Mouse (Mus musculus) 3134 (cell line): Measurements from ENCODE around the gene Iba57.

Experiments used
- DNase-seq: peaks from one replicate; pipeline ENCODE4 v3.0.0-alpha.2; 2011; ENCODE audit warnings: low spot score; ENCODE audit not compliant: insufficient read length; ENCODE audit errors: extremely low read depth

Gene Iba57

GRCm38 (mm10) chr11:59176475-59176874, 12.9 kb upstream of the Iba57 start:
- DNase-seq: no peak

DNA sequence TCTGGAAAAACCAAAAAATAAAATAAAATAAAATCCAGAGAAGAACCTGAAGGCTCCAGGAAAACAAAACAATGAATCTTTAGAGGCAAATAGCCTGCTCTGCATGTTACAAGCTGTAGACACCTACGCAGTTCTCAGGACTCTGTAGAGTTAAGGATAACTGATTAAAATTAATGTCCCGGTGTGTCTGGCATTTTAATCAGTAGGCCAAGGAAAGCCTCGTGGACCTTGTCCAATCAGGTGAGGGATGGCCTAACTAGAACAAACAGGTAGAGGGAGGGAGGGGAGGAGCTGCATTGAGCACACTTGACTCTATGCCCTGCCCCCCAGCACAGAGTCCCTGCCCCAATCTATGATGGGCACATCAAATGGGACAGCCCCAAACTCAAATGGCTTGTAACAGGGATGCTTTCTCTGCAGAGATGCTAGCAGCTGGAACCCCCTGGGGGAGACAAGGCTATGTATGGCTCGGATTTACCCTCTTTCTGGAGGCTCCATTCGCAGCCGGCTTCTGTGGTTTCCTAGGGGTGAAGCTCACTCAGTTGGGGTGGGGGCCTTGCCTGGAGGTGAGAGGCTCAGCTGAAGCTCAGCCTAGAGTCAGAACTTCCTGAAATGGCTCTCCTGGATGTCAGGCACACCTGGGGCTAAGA, 10.8 kb upstream of the Iba57 start:
- no peak for DNase-seq

DNA sequence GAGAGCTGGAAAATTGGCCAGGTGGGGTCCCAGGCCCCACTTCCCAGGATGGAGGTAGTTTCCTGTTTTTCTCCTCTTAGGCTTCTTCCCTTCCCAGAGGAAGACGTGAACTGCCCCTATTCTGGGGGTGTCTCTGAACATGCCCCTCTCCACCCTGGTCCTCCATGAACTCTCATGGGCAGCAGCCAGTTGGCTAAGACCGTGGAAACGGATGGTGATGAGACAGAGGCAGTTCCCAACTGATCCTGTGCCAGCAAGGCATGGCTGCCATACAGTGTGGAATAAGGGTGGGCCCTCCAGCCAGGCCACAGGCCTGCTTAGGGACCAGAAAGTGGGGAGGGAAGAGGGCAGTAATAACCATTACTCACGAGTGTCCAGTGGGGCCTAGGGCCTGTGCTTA, 7.0 kb upstream of the Iba57 start:
- DNase-seq: no peak

- DNase-seq: no peak
These were observed 6.3 kb upstream of the Iba57 start for GRCm38 (mm10) chr11:59169807-59170206.

- DNase-seq: no peak
These were observed 2.2 kb upstream of the Iba57 start for GRCm38 (mm10) chr11:59165616-59166241.

DNA sequence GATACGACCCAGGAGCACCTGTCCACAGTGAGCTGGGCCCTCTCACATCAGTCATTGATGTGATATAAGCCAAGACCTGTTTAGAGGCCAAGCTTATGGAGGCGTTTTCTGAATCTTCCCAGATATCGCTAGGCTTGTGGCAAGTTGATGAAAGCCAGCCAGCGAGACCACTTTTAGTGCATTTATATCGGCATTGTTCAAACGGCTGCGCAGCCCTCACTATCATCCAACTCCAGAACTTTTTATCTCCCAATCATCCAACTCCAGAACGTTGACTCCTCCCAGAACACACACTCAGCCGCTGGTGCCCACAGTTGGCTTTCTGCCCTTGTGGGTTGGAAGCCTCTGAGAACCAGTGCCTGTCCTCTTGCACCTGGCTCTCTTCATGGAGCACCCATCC, 845 bp upstream of the Iba57 start:
- DNase-seq: no peak

- DNase-seq: no peak
These were observed 890 bp downstream of the Iba57 start for GRCm38 (mm10) chr11:59162443-59163254.

- no peak for DNase-seq
These were observed 2.1 kb downstream of the Iba57 start for GRCm38 (mm10) chr11:59161398-59161797.

DNA sequence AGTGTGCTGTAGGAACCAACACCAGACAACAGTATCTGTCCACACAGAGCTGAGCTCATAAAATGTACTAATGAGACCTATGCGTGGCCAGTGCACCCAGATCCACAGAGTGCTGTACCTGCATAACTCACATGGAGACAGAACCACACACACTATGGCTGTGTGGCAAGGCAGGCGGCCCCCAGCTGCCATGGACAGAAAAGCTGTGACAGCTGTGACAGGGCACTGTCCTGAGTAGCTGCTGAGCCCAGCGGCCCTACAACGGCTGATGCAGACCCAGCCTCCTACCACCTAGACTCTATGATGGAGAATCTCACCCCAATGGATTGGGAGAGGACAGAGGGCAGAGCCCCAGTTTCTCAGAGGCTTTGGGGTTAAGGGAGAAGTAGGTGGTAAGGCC, 4.0 kb downstream of the Iba57 start:
- no peak for DNase-seq

DNA sequence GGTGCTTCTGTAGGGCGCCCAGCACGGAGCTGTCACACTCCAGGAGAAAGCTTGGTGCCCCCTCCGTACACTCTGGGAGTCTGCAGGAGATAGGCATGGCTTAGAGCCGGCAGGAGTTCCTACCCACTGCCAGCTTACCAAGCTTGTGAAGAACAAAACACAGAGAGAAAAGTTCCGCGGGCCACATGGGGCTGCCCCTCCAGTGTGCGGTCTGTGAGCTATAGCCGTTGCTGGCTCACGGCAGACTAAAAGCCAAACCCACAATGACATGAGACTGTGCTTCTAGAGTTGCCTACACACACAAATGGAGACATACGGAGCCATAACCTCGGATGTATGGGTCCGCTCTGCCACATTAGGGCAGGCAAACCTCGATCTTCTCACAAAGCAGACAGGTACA, 4.4 kb downstream of the Iba57 start:
- no peak for DNase-seq

- no peak for DNase-seq
These were observed 7.6 kb downstream of the Iba57 start for GRCm38 (mm10) chr11:59155900-59156299.

DNA sequence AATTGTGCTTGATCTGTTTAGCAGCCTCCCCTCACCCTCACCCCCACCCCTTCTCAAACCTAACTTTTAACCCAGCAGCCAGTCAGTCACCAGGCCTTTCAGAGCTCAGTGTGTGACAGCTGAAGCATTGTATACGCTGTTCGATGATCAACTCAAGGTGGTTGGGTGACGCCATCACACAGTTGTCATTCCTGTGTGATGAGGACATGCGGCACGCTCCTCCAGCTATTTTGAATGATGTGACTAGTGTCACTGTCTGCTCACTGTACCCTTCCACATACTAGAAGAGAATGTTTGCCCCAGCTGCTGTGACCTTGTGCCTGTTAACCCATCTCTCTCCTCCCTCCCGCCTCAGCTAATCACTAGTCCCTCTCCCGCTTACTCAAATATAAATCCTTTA, 9.3 kb downstream of the Iba57 start:
- DNase-seq: no peak

DNA sequence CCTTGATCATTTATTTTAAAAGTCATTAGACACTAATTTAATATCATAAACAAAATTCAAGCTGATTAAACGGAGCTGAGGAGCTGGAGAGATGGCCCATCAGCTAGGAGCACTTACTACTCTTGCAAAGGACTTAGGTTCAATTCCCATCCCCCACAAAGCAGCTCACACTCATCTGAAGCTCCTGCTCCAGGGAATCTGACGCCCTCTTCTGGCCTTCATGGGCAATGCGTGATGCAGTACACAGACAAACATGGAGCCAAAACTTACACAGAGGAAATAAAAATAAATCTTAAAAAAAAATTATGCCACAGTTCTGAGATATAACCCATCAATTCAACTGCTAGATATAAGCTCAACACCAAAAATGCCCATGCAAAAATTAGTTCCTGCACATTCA, 11.8 kb downstream of the Iba57 start:
- no peak for DNase-seq

DNA sequence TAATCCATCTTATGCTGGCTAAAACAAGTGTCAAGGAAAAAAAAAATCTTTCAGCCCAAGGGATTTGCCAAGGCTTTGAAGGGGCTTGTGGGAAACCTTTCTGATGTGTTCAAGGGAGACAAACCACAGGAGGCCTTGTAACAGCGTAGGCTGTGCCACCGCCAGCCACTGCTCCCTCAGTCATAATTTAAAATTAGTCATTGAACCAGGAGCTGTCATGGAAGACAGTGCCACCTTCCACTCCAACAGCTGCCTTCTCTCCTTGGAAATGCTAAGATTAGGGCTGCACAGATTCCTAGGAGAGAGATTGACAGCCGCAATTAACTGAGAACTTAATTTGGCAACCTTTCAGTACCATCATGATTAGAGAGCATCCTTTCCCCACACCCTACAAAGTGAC, 14.2 kb downstream of the Iba57 start:
- DNase-seq: no peak

GRCm38 (mm10) chr11:59142962-59143361, 20.6 kb downstream of the Iba57 start:
- no peak for DNase-seq

GRCm38 (mm10) chr11:59141772-59142370, 21.7 kb downstream of the Iba57 start:
- no peak for DNase-seq

DNA sequence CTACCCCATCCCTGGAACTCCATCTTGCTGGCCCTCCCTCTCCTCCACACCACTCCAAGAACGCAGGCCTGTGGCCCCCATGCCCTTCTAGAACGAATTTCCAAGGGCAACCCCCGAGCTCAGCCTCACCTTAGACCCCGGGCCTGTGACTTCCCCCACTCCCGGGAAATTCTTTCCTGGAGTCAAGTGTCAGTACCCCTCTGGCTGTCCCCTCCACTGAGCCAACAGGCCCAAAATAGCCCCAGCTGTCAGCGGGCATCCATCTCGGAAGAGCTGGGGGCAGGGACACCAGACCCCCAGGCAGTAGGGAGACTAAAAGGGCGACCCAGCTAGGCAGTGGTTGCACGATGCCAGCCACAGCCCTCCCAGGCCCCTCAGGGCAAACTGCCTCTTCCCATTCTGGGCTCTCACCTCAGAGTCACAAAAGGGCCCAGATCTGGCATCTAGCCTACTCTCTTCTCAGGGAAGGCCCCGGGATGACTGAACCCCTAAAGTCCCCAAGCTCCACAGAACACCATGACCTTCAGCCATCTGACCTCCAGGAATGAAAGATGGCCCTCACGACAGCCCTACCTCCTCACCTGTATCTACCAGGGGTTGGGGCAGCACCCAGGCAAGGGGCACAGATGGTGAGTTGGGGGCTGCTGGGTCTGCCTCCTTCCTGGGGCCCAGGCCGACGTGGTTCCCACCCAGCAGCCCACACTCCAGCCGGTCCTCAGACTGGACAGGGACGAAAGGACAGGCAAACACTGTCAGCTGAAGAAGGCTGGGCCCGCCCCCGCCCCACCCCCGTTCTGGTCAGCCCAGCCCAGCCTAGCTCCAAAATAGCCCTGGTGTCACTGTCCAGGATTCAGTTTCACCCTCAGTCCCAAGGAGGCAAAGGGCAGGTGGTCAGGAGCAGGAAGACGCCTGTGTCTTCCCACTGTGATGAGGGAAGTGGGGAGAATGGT, 24.7 kb downstream of the Iba57 start:
- no peak for DNase-seq

DNA sequence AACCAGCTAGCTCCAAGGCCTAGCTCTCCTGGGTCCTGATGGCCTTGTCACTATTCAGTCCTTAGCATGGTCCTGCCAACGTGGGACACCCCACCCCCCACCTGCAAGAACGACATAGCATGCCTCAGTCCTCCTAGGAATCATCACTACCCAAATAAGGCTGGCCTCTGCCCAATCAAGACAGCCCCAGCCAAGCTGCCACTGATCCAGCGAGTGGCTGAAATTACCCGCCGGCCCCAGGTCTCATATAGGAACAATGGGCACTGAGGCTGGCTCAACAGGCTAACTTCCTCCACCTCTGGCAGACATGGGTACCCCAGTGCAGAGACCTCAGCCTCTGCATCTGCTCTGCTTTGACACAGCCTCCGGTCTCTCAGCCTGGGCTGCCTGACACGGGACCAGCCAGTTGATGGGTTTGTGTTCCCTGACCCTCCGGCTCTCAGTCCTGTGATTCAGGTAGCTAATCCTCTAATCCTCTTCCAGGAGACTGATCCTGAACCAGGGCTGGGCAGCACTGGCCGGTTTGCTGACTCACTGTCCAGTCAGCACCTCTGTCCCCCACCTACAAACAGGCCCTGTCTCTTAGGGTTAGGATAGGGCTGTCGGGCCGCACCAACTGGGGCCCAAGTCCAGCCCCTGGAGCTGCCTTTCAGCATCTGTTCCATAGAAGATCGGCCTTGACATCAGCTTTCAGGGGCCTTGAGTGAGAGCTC, 26.4 kb downstream of the Iba57 start:
- no peak for DNase-seq

GRCm38 (mm10) chr11:59135904-59136452, 27.6 kb downstream of the Iba57 start, which contains the start of gene Obscn:
Obscn (minus strand) TSS chr11:59136402.
- DNase-seq: no peak
